Mouse (Mus musculus) hindbrain, embryonic 11.5 days (tissue): ENCODE data around the gene Abca8b. TPM values are rescaled to one million over a fixed set of nuclear protein-coding genes. Genes with fewer than 3 reads are reported as not detected.

ENCODE experiments used
- ATAC-seq: fragments of 200-750 bp; cut with Nextera tagmentation; 2 replicates; pipeline ENCODE4 v1.8.0; 2017; ENCODE audit warnings: mild to moderate bottlenecking, moderate TSS enrichment, moderate library complexity; ENCODE audit not compliant: low FRiP score
- DNase-seq: peaks from one replicate; pipeline ENCODE4 v3.0.0-alpha.2; 2015; ENCODE audit warnings: low spot score
- H3K27ac ChIP-seq: fragments of 300-500 bp; sonication (generic); 2 replicates; pipeline ENCODE4 v1.5.1; 2014; ENCODE audit warnings: mild to moderate bottlenecking, low read depth, low read length
- H3K27me3 ChIP-seq: fragments of 300-500 bp; sonication (generic); 2 replicates; pipeline ENCODE4 v1.6.1; 2014; ENCODE audit warnings: mild to moderate bottlenecking, low read length, moderate library complexity, mixed read lengths; ENCODE audit not compliant: control insufficient read depth, insufficient read depth
- H3K36me3 ChIP-seq: fragments of 300-500 bp; sonication (generic); 2 replicates; pipeline ENCODE4 v1.6.1; 2014; ENCODE audit warnings: mild to moderate bottlenecking, low read length, moderate library complexity, mixed read lengths; ENCODE audit not compliant: control insufficient read depth, insufficient read depth
- H3K4me1 ChIP-seq: fragments of 300-500 bp; sonication (generic); replicated peaks from 2 replicates; pipeline ENCODE4 v1.6.1; 2014; ENCODE audit warnings: low read length, mixed read lengths; ENCODE audit not compliant: control insufficient read depth, insufficient read depth
- H3K4me2 ChIP-seq: fragments of 300-500 bp; sonication (generic); replicated peaks from 2 replicates; pipeline ENCODE4 v1.6.1; 2014; ENCODE audit warnings: mild to moderate bottlenecking, low read depth, low read length
- H3K4me3 ChIP-seq: fragments of 300-500 bp; sonication (generic); 2 replicates; pipeline ENCODE4 v1.5.1; 2014; ENCODE audit warnings: low read depth, low read length
- H3K9ac ChIP-seq: fragments of 300-500 bp; sonication (generic); 2 replicates; pipeline ENCODE4 v1.6.1; 2014; ENCODE audit warnings: low read depth, low read length
- H3K9me3 ChIP-seq: fragments of 300-500 bp; sonication (generic); 2 replicates; pipeline ENCODE4 v1.6.1; 2016; ENCODE audit warnings: low read length; ENCODE audit not compliant: control insufficient read depth
- WGBS: fragments of 180-500 bp; shearing (Covaris S2); extraction: QIAGEN DNeasy Blood & Tissue Kit; methylation state at CpG from one replicate; pipeline ENCODE4 v1.1.7; 2014; 5-methylcytosine and 5-hydroxymethylcytosine counted together
- polyA plus RNA-seq: library from polyadenylated mRNA; unstranded; fragments of >200 nt; fragmentation: Nextera tagmentation; extraction: Ambion mirVana; gene quantifications from 2 replicates; pipeline ENCODE4 v1.2.1, GENCODE M21; 2014

The Abca8b gene
- polyA plus RNA-seq, 1 experiment from 2014 or later = 0.71 TPM

DNA sequence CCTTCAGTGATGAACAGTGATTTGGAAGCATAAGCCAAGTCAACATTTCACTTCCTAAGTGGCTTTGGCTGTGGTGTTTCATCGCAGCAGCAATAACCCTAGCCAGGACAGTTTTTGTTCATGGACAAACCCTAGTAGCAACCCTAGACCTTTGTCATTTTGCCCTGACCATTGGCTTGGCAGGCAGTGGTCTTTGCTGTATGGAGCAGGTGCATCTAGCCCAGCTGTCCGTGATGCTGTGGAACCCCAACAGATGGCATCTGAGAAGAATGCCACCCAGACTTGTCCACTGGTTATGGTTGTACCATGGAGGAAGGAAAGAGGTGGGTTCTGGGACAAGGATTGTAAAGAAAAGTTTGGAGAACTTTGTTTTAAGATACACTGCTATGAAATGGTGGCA lies 88.1 kb downstream of the Abca8b start:
- no peaks in the 10 kb centered on the region for H3K9me3 ChIP-seq
- no peaks in the 10 kb centered on the region for H3K27me3 ChIP-seq
- H3K9ac ChIP-seq = no peak overlapping the region
- no peak overlapping the region for H3K4me3 ChIP-seq
- no peak overlapping the region for H3K4me2 ChIP-seq
- 97% methylated on average over 2 of the region's 2 CpGs for WGBS
- no peak for ATAC-seq
- no peaks in the 10 kb centered on the region for H3K4me1 ChIP-seq
- H3K27ac ChIP-seq = no peak overlapping the region
- H3K36me3 ChIP-seq = no peaks in the 10 kb centered on the region
- DNase-seq = no peak

DNA sequence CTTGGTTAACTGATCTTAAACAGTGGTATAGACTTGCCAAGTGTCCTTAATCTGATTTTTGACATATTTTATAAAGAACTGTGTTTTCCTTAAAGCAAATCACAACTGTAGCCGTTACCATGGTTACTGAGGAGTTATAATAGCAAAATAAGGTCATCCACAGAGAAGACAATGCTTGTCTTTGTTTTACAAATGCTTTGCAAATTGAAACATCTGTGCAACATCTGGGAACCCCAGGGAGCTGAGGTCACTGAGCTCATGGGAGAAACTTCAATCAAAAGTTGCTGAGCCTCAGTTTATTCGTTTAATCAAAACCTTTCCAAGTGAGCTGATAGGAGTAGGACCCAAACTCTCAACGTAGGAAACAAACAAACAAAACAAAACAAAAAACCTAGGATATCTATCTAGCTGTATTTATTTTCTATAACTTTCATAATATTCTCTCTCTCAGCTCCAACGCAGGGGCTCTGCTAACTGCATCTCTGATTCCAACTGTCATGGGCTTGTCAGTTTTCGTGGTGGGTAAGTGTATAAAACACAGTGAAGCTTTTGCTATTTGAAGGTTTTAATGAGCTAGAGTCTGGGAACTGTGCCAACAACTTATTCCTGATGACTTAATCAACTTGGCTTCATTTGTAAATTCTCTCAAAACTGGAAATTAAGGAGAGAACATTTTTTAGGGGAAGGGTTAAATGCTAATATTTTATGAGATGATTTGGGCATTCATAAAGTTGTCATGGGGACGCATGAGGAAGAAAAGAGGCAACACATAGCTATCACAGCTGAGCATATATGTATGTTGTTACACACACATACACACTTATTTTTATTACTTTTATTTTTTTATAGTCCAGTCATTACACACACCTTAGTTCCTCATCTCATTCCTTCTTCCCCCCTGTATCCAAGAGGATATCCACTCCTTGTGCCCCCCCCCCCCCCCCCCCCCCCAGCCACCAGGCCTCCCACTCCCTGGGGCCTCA lies 92.7 kb downstream of the Abca8b start:
- Histone ChIP-seq H3K4me1 (no peaks in the 10 kb centered on the region), H3K4me3 (no peak overlapping the region), H3K4me2 (no peak overlapping the region), H3K36me3 (no peaks in the 10 kb centered on the region), H3K27me3 (no peaks in the 10 kb centered on the region), H3K27ac (no peak overlapping the region), H3K9ac (no peak overlapping the region), H3K9me3 (no peaks in the 10 kb centered on the region)
- 54% methylated on average over 6 of the region's 6 CpGs for WGBS
- DNase-seq = peak; percentile 53
- no peak for ATAC-seq

DNA sequence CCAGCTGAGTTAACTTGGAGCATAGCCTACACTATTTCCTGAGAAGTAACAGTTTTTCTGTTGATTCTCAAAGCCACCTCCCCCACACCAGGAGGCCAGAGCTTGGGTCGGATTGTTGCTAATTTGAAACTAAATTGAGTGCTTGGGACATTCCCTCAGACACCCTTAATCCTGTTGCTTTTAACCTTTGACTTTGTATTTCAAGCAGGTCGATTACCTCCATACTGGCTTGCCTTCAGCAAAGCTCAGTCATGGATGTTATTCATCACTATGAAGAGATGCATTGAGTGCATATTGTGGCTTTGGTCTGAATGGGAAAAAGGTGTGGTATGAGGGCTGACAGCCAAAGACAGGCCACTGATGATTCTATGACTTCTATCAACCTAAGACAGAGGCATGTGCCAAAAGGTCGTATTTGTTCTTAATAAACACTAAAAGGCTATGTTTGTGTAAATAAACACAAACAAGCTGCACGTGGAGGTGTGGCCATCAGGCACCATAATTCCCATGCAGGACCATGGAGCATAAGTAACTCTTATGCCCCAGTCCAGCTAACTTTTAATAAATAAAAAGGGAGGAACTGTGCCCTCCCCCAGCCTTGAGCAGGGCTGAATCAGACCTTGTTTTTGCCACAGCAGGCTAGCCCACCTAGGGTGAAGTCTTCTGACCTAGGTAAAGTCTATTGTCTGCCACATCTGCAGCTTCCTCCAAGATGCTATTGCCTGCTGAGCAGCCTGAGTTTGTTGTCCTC lies 95.0 kb downstream of the Abca8b start:
- Histone ChIP-seq H3K27ac (no peak overlapping the region), H3K4me2 (no peak overlapping the region), H3K4me1 (no peaks in the 10 kb centered on the region), H3K36me3 (no peaks in the 10 kb centered on the region), H3K9ac (no peak overlapping the region), H3K9me3 (no peaks in the 10 kb centered on the region), H3K27me3 (no peaks in the 10 kb centered on the region), H3K4me3 (no peak overlapping the region)
- WGBS = 40% methylated on average over 4 of the region's 4 CpGs
- DNase-seq = no peak
- ATAC-seq = no peak

DNA sequence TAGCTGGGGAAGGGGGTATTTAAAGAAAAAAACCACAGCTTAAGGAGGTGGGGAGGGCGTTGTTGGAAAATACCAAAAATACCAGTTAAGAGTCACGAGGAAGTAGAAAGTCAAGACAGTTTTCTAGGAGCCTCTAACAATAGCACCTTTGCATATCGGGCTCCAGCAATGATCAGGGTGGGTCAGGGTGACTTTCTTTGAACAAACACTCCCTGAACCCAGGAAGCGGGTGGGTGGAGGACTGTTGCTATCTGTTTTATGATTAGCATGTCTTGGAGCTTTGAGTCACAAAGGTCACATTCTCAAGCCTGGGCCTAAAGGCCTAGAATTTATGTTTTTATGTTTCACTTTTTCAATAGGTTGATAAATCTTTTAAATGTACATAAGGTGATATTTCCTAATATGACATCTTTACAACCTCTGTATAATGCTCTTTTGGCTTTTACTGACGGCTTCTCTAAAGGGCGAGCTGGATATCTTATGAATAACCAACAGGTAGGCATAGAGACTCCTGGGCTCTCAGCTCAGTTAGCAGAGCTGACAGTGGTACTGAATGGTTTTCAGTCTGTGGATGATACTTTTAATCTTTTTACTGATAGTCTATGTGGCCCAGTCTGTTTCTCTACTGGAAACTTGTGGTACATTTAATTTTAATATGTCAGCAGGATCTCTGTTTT lies 96.7 kb downstream of the Abca8b start:
- H3K36me3 ChIP-seq = no peaks in the 10 kb centered on the region
- H3K4me2 ChIP-seq = no peak overlapping the region
- DNase-seq (no peak), ATAC-seq (no peak)
- no peak overlapping the region for H3K9ac ChIP-seq
- H3K27me3 ChIP-seq = no peaks in the 10 kb centered on the region
- 95% methylated on average over 6 of the region's 6 CpGs for WGBS
- H3K27ac ChIP-seq = no peak overlapping the region
- H3K9me3 ChIP-seq = no peaks in the 10 kb centered on the region
- no peak overlapping the region for H3K4me3 ChIP-seq
- no peaks in the 10 kb centered on the region for H3K4me1 ChIP-seq

DNA sequence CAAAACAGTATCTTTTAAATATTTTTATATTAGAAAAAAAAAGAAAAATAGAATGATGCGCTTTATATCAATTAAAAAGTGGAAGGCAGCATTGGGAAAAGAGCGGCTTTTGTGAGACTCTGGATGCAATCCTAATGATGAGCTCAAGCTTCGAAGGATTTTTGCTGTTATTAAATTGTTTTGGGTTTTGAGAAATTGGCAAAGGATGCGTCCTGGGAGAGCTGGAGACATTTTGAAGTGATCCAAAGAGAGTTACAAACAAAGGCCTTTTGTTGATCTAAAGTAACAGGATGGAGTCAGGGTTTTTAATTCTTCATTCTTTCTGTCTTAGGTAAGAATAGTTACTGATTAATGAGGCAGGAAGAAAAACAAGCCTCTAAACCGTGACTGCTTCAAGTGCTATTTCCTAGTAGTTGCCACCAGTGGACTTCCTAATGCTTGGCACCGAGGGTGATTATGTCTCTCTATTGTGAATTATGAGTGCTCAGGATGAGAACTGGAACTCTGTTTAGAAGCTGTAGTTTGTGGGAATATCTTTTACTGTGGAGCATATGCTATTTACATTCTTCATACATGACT lies 99.6 kb downstream of the Abca8b start:
- 63% methylated on average over 6 of the region's 6 CpGs for WGBS

DNA sequence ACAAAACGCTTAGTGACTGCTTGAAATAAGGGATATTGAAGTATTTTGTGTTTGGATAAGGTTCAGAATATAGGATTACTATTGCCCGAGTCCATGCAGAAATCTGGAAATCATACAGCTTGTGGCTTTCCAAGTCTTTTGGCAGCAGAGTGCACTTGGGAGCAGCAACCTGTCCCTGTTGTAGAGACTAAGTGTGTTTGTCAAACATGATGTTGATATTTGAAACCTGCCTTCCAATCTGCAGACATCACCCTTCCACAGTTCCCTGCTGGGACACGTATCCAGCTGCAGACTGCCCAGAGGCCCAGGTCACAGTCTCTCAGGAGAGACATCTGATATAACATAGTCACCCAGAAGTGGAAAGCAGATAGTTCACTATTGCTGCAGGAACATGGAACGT lies 100.1 kb downstream of the Abca8b start:
- DNase-seq = no peak
- ATAC-seq = no peak
- WGBS = 67% methylated on average over 4 of the region's 4 CpGs

More for the DNA sequence above, 99.6 kb downstream of the Abca8b start:
- Histone ChIP-seq H3K36me3 (no peaks in the 10 kb centered on the region), H3K27me3 (no peaks in the 10 kb centered on the region), H3K27ac (no peak overlapping the region), H3K4me2 (no peak overlapping the region), H3K4me1 (no peaks in the 10 kb centered on the region), H3K9me3 (no peaks in the 10 kb centered on the region), H3K4me3 (no peak overlapping the region), H3K9ac (no peak overlapping the region)
- ATAC-seq = no peak
- DNase-seq = no peak

DNA sequence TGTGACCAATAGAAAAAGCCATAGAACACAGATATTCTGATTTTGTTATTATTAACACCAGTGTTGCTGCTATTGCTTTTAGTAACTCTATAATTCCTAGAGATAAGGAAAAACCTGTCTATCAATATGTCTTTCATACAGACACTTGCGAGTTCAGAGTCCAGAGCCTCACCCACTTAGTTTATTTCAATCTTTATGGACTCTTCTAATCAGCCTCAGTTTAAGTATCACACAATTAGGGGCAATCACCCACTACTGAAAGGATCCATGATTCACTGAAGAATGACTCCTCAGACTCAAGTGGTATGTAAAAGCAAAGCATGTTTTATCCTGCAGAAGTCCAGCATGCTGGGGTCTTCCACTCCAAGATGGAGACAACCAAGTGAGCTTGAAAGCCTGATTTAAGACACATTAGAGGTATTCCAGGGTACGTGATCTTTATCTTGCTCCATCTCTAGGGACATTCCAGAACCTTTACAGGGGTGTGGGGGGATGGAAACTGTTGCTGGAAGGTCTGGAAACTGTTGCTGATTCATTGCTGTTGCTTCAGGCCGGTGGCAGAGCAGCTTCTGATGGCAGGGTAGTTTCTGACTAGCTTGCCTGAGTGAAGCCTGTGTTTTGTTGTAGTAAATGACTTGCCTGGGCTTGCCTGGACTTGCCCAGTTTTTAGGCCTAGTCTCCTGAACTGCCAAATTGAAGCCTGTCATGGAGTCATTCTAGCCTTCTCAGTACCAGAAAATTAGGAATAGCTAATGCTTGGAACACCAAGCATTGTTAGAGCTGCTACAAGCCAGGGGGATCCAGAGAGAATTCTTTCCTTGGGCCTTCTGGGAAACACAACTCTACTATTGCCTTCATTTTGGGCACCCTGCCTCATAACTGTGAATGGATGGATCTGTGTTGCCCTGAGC lies 101.5 kb downstream of the Abca8b start:
- no peaks in the 10 kb centered on the region for H3K27me3 ChIP-seq
- DNase-seq = no peak
- 84% methylated on average over 3 of the region's 3 CpGs for WGBS

More for the DNA sequence above, 100.1 kb downstream of the Abca8b start:
- Histone ChIP-seq H3K9ac (no peak overlapping the region), H3K27ac (no peak overlapping the region), H3K4me2 (no peak overlapping the region), H3K27me3 (no peaks in the 10 kb centered on the region), H3K4me3 (no peak overlapping the region), H3K9me3 (no peaks in the 10 kb centered on the region), H3K36me3 (no peaks in the 10 kb centered on the region), H3K4me1 (no peaks in the 10 kb centered on the region)

DNA sequence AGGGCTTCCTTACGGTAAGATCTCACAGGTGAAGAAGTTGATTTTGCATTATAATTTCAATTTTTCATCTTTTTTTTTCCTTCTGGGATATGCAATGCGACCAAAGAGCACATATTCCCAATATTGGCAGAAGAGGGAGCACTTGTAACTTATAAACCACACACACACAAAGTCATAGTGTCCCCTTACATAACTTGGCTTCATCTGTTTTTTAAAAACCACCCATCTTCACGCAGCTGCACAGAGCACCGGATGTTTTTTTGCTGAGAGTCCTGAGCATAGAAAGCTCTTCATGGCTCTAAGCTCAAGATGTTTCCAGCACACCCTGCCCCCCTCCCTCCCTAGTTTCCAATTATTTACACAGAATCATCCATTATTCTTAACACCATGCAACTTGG lies 103.7 kb downstream of the Abca8b start:
- Histone ChIP-seq H3K9ac (no peak overlapping the region), H3K27ac (no peak overlapping the region), H3K4me2 (no peak overlapping the region), H3K9me3 (no peaks in the 10 kb centered on the region), H3K27me3 (no peaks in the 10 kb centered on the region), H3K4me3 (no peak overlapping the region), H3K4me1 (no peaks in the 10 kb centered on the region), H3K36me3 (no peaks in the 10 kb centered on the region)
- DNase-seq (no peak), ATAC-seq (no peak)
- WGBS = 82% methylated on average over 4 of the region's 4 CpGs

More for the DNA sequence above, 101.5 kb downstream of the Abca8b start:
- H3K27ac ChIP-seq = no peak overlapping the region
- H3K4me1 ChIP-seq = no peaks in the 10 kb centered on the region
- no peak overlapping the region for H3K4me2 ChIP-seq
- H3K9me3 ChIP-seq = no peaks in the 10 kb centered on the region
- no peak overlapping the region for H3K9ac ChIP-seq
- H3K4me3 ChIP-seq = no peak overlapping the region
- no peak for ATAC-seq
- no peaks in the 10 kb centered on the region for H3K36me3 ChIP-seq
